In the genomic region with DNA sequence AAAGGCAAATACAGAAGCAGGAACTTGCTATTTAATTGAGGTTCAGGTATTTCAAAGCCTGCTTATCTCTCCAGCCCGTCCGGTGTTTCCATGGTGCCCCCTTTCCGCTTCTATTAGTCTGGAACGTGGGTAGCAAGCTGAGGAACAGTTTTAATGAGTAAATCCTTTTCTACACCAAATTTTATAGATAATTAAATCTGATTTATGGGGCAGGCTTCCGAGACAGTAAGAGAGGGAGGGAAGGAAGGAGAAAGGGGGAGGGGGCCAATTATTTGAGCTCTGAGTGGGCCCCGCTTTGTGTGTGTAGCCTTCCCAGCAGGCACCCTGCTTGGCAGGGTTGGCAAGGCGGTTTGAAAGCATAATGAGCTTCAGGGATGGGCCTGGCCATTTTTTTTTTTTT, we compare ENCODE assay signal across 8 mouse cellular contexts.
A peak's percentile ranks its signal among the peaks of the same experiment; 100 is the strongest.
DNase-seq lines count a peak whose midpoint lies in the region; ATAC-seq and TF ChIP-seq lines count a peak whose summit lies in the region.

No protein-coding gene starts in this region.

- no peak overlapping the region for H3K9ac ChIP-seq in forebrain, embryonic 11.5 days (ENCODE audit: low read length)
- H3K9ac ChIP-seq in intestine, postnatal 0 days (ENCODE audit: low read depth, low read length), result no peak overlapping the region
- H3K9ac ChIP-seq in neural tube, embryonic 13.5 days, result no peak overlapping the region

- H3K4me3 ChIP-seq in forebrain, embryonic 11.5 days (ENCODE audit: low read depth, low read length), result no peak overlapping the region; the same call in 1 of the 2 replicates
- no peak overlapping the region for H3K4me3 ChIP-seq in intestine, postnatal 0 days (ENCODE audit: low read depth, low read length)
- H3K4me3 ChIP-seq in neural tube, embryonic 13.5 days, result peak overlapping the region; percentile 19; the same call in 1 of the 2 replicates

- peak; percentile 30 for DNase-seq in layer of hippocampus, adult 9-11 months
- DNase-seq in layer of hippocampus, adult 9-10 months (ENCODE audit: low spot score), result no peak
- peak; percentile 75 for DNase-seq in forebrain, embryonic 11.5 days (ENCODE audit: low spot score)
- no peak for DNase-seq in left cerebral cortex, adult 11 months (ENCODE audit: low spot score)
- DNase-seq in right cerebral cortex, postnatal 14 days, result no peak

- peak overlapping the region; percentile 42; the same call in 1 of the 2 replicates for H3K4me2 ChIP-seq in forebrain, embryonic 11.5 days (ENCODE audit: low read depth, low read length, severe bottlenecking)
- H3K4me2 ChIP-seq in intestine, postnatal 0 days (replicated peaks; ENCODE audit: low read depth), result peak overlapping the region; percentile 40
- peak overlapping the region; percentile 53 for H3K4me2 ChIP-seq in neural tube, embryonic 13.5 days

- peaks cover 14% of the 10 kb centered on the region for H3K4me1 ChIP-seq in forebrain, embryonic 11.5 days (replicated peaks; ENCODE audit: control insufficient read depth, insufficient read depth, low read length)
- H3K4me1 ChIP-seq in intestine, postnatal 0 days (replicated peaks; ENCODE audit: control insufficient read depth, insufficient read depth, low read length), result no peaks in the 10 kb centered on the region
- H3K4me1 ChIP-seq in neural tube, embryonic 13.5 days (replicated peaks), result peaks cover 39% of the 10 kb centered on the region

- H3K9me3 ChIP-seq in forebrain, embryonic 11.5 days (ENCODE audit: control insufficient read depth, low read length), result no peaks in the 10 kb centered on the region
- H3K9me3 ChIP-seq in intestine, postnatal 0 days (ENCODE audit: control insufficient read depth), result no peaks in the 10 kb centered on the region
- no peaks in the 10 kb centered on the region for H3K9me3 ChIP-seq in neural tube, embryonic 13.5 days

- peak overlapping the region; percentile 60 for H3K27ac ChIP-seq in forebrain, embryonic 11.5 days (ENCODE audit: low read depth, low read length)
- no peak overlapping the region for H3K27ac ChIP-seq in intestine, postnatal 0 days (ENCODE audit: low read depth, low read length)
- H3K27ac ChIP-seq in neural tube, embryonic 13.5 days (replicated peaks), result peak overlapping the region; percentile 30; the same call in 1 of the 2 replicates

- TF ChIP-seq CTCF in intestine, postnatal 0 days (IDR thresholded peaks at IDR 0.05; ENCODE audit: low read depth), result no peak

- H3K36me3 ChIP-seq in forebrain, embryonic 11.5 days (ENCODE audit: control insufficient read depth, insufficient read depth, low read length), result no peaks in the 10 kb centered on the region
- no peaks in the 10 kb centered on the region for H3K36me3 ChIP-seq in intestine, postnatal 0 days (ENCODE audit: control insufficient read depth, insufficient read depth)
- no peaks in the 10 kb centered on the region for H3K36me3 ChIP-seq in neural tube, embryonic 13.5 days

- peak; percentile 77 for ATAC-seq in forebrain, embryonic 11.5 days (replicated peaks; ENCODE audit: low FRiP score)
- no peak for ATAC-seq in intestine, postnatal 0 days
- peak; percentile 83 for ATAC-seq in neural tube, embryonic 13.5 days (ENCODE audit: low read depth)
- ATAC-seq in erythroblast, adult 5-6 weeks (replicated peaks; ENCODE audit: low FRiP score, poor library complexity, severe bottlenecking), result no peak

- WGBS in forebrain, embryonic 11.5 days, result 9% methylated on average over 7 of the region's 7 CpGs
- 22% methylated on average over 7 of the region's 7 CpGs for WGBS in intestine, postnatal 0 days
- WGBS in neural tube, embryonic 13.5 days, result 6% methylated on average over 7 of the region's 7 CpGs

- H3K27me3 ChIP-seq in forebrain, embryonic 11.5 days (ENCODE audit: control insufficient read depth, insufficient read depth, low read length), result no peaks in the 10 kb centered on the region
- no peaks in the 10 kb centered on the region for H3K27me3 ChIP-seq in intestine, postnatal 0 days (replicated peaks; ENCODE audit: control insufficient read depth, insufficient read depth, low read length)
- peaks cover 9% of the 10 kb centered on the region; the same call in 1 of the 2 replicates for H3K27me3 ChIP-seq in neural tube, embryonic 13.5 days

Comparison
In these comparisons a context has a peak if more than half of its experiments do, and no peak if none do; other contexts are left out.
1. DNase-seq: peak in layer of hippocampus, adult 9-11 months (single experiment) and forebrain, embryonic 11.5 days (single experiment); none in layer of hippocampus, adult 9-10 months (single experiment), left cerebral cortex, adult 11 months (single experiment) and right cerebral cortex, postnatal 14 days (single experiment).
2. ATAC-seq: peak in forebrain, embryonic 11.5 days (single experiment) and neural tube, embryonic 13.5 days (single experiment); none in intestine, postnatal 0 days (single experiment) and erythroblast, adult 5-6 weeks (single experiment).
3. Peak in every context shown above with its lines, with median percentiles within 50 percentile points of each other: H3K4me2 ChIP-seq.